Mouse (Mus musculus) G1E-ER4 (cell line): ENCODE measurements around the gene Gpr179. TPM values are rescaled to one million over a fixed set of nuclear protein-coding genes. Genes with fewer than 3 reads are reported as not detected.

ENCODE experiments used
- GATA1 ChIP-seq: IDR thresholded peaks from one replicate; pipeline ENCODE4 v1.8.0; 2012; ENCODE audit warnings: low read length, inconsistent platforms
- polyA plus RNA-seq: library from polyadenylated mRNA; stranded (reverse); fragments of >175 nt; gene quantifications from 2 replicates; pipeline ENCODE4 v1.2.3, GENCODE M21; 2012

The Gpr179 gene
- polyA plus RNA-seq, 1 experiment: 0.01 TPM

DNA sequence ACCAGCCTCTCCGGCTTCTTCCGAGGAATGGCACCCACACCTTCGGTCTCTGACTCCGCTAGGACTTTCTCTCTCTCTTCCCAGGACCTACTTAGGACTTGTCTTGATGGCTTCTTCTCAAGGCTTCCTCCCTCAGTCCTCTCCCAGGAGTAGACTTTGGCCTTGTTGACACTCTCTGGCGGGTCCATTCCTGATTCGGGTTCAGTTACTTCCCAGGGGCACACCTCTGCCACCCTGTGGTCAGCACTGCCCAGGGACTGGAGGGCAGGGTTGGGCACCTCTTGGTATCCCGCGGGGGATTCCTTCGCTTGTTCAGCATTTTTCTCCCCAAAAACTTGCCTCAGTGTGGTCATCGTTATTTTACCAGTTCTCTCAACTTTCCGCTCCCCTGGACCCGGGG, 14.5 kb downstream of the Gpr179 start:
- TF ChIP-seq GATA1: no peak

DNA sequence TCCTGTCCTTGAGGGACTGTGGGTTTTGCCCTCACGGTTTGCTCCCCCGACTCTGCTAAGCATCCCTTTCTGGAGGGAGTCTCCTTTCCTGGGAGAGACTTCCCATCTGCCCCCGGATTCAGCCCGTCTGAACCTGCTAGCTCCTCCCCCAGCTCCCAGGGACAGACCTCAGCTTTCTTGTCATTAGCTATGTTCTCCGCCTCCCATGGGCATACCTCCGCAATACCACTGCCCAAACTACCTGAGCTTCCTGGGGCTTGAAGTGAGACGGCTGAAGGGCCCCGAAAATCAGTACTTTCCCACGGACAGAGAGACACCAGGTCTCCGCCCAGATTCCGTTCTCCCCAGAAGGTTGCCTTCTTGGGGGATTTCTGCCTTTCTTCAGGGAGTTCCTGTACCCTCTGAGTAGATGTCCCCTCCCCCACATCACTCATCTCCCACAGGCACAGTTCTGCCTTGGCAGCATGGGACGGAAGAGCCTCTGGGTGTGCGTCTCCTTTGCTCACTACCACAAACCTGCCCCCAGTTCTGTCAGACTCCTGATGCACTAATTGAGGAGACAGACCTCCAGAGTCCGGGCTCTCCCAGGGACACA, 15.0 kb downstream of the Gpr179 start:
- TF ChIP-seq GATA1: no peak

DNA sequence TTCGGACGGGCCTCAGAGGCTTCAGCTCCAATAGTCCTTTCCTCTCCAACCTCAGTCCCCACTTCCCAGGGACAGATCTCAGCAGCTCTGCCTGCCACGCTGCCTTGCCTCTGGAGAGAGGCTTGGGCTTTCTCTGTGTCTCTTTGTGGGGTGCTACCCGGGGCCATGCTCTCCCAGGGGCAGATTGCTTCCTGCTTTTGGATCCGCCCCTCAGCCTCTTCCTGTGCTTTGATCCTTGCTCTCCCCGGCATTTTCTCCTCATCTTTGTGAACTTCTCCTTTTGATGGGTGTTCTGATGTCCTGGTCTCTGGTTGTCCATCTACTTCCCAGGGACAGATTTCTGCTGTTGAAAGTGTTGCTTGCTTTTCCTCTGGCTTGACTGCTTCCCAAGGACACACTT, 15.6 kb downstream of the Gpr179 start:
- no peak for TF ChIP-seq GATA1

DNA sequence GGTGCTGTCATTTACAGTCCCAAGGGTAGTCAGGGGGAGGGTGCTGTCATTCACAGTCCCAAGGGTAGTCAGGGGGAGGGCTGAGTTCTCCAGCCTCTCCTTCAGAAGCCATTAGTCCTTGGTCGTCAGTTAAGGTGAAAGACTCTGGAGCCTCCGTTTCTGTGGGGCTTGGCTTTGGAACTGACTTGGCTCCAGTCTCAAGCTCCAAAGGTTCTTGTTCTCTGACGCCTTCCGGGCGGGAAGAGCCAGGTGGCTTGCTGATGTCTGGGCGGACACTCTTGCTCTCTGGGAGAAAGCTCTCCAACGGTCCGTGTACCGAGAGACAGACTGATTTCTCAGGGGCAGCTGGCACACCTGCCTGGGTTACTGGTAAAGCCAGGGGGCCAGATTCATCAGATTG, 17.5 kb downstream of the Gpr179 start:
- TF ChIP-seq GATA1: no peak

DNA sequence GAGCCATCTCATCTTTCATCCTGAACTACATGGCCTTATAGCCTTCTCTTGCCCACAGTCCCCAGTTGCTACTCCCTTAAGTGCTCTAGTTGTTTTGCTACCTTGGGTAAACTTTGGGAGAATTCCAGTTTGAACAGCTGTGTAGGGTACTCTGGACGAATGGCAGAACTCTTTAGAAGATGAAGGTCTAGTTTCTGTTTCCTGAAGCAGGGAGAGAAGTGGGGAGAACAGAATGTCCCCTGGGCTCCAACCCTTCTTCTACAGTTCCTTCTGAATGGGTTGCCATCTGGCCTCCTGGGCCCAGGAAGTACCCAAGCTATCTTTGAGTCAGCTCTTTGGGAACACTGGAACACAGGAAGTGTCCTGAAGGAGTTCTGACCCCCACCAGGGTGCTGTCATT, 18.0 kb downstream of the Gpr179 start:
- no peak for TF ChIP-seq GATA1

DNA sequence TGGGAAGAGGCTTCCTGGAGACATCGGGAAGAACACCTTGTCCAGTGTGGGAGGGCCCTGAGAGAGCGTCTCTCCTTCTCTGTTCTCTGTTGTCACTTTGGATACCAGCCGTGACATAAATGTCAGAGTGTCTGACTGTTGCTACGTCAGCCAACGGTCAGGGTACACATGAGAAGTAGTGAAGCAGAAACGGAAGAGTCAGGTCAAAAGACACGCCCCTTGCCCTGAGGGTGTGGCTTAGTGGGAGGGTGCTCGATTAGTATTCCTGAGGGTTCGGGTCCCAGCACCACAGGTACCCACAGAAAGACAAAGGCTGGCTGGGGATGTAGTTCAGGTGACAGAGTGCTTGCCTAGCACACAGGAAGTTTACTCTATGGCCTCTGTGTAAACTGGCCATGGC, 18.8 kb downstream of the Gpr179 start:
- no peak for TF ChIP-seq GATA1

DNA sequence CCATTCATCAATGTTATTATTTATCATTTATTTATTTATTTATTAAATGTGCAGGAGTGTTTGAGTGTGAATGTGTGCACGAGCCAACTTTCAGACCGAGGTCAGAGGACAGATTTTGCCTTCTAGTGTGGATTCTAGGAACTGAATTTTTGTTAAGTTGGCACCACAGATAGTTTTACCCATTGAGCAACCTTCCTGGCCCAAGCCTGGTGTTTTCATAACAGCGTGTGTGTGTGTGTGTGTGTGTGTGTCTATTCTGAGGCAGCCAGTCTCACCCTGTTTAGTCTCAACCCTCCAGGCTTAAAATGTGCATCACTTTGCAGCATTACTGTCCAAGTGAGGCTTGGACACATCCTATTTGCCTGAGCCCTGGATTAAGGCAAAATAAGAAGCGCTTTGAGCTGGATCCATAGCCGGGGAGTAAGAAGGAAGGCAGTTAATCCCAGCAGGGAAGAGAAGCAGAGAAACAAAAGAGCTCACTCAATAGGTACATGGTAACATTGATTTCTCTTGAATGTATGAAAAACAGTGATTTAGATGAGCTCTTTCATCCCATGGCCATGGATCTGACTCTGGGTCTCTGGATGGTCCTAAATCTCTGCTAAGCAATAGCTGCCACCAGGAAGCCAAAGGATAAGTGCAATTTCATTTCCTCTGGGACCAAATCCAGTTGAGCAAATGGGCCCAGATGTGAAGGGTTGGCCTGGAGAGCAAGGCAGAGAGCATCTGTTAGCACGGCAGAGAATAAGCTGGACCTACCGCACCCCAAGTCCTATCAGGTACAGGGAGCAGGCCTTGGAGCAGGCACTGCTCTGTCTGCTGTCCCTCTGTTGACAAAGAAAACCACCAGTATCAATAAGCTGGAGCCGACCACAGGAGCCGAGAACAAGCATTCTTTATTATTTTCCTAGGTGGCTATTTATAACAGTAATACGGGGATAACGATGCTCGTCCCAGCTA, 20.4 kb downstream of the Gpr179 start:
- no peak for TF ChIP-seq GATA1

DNA sequence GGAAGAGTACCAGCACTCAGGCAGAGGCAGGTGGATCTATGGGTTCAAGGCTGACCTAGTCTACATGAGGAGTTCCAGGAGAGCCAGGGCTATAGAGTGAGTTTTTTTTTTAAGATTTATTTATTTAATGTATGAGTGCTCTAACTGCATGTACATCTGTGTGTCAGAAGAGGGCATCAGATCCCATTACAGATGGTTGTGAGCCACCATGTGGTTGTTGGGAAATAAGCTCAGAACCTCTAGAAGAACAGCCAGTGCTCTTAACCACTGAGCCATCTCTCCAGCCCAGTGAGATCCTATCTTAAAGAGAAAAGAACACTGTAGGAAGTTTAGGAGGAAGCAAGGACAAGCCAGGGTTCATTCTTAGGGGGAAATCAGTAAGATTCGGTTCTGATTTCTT, 21.6 kb downstream of the Gpr179 start:
- no peak for TF ChIP-seq GATA1

DNA sequence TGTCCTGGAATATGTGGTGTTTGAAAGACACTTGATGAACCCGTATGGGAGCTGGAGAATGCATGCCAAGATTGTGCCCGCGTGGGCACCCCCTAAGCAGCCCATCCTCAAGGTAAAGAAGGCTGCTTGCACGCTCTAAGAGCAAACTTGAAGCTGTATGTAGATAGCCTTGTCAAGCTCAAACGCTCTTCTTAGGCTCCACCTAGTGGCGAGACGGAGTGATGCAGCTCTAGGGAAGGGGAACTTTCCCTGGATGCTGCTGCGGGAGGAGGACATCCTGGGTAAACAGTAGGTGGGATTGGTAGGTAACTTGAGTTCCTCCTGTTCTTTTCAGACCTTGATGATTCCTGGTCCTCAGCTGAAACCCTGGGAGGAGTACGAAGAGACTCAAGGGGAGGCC, 23.7 kb downstream of the Gpr179 start:
- TF ChIP-seq GATA1: no peak

DNA sequence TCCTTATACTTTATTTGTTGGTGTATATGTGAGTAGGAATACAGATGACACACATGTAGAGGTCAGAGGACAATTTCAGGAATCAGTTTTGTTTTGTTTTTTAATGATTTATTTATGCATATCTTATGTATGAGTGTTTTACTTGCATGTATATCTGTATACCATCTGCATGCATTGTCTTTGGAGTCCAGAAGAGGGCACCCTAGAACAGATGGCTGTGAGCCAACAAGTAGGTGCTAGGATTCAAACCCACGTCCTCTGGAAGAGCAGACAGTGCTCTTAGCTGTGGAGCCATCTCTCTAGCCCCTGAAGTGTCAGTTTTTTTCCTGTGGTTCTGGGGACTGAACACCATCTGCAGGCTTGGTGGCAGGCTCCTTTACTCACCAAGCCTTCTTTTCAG, 26.7 kb downstream of the Gpr179 start:
- TF ChIP-seq GATA1: no peak

DNA sequence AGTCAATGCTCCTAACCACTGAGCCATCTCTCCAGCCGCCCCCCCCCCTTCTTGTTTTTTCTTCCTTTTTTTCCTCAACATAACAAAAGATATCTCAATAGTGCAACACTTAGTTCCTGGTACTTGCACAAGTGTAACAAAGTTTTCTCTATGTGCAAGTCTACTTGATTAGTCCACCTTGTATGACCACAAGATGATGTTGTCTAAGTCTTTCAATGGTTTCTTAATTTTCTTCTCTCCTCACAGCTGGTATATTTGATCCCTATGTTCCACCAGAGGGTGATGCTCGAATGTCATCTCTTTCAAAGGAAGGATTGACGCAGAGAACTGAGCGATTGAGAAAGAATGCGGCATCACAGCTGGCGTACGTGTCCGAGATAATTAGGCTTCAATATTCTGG, 30.7 kb downstream of the Gpr179 start:
- no peak for TF ChIP-seq GATA1

DNA sequence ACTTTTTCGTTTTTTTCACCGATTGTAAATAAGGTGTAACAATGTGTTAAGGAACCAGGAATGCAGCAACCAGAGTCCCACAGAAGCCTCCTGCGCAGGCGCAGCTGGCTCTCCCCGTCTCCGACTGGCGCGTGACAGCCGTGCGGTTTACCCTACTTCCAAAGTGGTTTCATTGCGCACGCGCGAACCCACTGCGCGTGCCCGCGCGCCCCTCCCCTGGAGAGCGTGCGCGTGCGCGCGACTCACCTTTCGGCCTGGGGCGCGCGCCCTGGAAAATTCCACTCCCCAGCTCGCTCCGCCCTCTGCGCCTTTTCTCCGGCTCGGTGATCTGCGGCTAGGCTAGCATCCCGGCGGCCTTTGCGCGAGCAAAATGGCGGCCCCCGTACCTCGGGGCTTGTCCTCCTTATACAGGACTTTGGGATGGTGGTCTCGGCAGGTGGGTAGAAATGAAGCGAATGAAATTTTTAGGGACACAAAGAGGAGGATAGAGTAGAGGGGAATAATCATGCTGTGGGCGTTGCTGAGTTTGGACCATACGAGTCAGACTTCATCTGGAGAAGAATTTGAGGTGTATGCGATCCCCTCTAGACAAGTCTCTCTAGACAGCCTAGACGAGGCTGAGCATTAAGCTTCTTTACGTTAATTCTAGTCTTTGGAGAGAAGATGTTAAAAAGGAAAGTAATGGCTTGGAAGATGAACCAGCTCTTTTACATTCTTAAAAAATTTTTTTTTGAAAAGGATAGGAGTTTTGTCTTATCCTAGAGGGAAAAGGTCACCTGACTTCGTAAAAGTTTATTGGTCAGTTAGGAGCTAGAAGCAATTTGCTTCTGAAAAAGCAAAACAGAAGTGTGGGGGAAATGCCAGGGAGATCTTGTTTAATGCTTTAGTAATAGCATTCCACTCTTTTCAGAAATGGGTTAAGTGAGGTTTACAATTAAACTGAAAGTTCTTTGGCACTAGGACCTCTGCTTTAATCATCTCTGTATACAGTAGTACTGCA, 36.1 kb downstream of the Gpr179 start, which contains the start of gene Mrpl45:
Gene Mrpl45 (plus strand): TSS at position 213 of the 1,000 bp plus-strand sequence.
- TF ChIP-seq GATA1: no peak

DNA sequence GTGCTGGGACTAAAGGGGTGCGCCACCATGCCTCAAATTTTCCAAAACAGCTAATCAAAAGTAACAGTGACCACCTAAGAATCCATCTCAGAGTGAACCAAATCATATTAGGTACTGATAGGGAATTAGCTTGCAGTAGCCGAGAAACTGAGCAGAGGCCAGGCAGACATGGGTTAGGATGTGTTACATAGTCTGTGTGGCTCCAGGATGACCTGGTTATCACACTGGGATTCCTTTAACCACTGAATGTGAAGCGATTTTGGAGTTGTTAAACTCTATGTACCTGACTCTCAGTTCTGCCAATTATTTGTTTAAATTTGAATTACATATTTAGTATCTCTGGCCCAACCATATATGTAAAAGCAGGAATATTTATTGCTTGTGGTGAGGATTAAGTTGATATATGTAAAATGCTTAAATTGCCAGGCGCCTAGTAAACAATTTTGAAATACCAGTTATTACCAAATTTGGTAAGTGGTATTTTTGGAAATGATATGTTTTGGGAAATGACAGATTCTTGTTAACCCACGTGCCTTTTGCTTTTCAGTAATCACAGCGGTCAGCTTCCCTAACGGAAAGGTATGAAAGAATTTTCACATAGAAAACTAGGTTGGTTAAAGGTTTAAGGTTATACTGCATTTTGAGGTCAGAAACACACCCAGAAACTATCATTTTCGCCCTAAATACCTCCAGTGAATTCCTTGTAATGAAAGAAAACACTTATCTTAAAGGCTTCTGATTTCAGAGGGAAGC, 37.0 kb downstream of the Gpr179 start:
- TF ChIP-seq GATA1: no peak

DNA sequence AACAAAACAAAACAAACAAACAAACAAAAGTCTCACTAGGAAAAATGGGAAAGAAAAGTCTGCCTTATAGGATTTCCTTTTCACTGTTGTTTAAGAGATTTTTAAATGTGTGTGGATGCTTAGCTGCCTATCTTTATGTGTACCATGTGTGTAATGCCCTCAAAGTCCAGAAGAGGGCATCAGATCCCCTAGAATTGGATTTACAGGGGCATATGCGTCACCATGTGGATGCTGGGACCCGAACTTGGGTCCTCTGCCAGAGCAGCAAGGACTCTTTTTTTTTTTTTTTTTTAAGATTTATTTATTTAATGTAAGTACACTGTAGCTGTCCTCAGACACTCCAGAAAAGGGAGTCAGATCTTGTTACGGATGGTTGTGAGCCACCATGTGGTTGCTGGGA, 37.8 kb downstream of the Gpr179 start:
- TF ChIP-seq GATA1: no peak
